Mouse (Mus musculus): ENCODE results near the gene Rpl13a.

DNA sequence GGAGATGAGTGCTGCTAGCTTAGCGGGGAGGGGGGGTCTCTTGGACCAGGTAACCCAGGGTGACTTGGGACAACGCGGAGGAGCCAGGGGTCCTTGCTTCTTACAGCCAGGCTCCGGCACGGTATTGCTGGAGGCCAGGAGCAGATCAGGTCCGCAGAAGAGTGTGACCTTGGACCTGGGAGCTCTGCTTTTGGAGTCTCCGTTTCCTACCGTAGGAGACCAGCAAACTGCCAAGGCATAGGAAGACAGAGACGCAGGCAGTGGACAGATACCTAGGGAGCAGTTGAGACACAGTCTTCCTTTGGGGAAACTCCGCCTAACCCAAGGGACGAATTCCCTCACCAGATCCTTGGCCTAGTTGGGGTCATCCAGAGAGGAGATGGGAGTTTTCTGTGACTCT is 37.1 kb upstream of the Rpl13a start:
- TF ChIP-seq EP300 (IDR thresholded peaks at IDR 0.05; ENCODE audit: low read depth) (no peak), CTCF (IDR thresholded peaks at IDR 0.05; ENCODE audit: low read depth) (no peak)

All from liver, embryonic 14.5 days (tissue).